Mouse (Mus musculus): ENCODE data around the gene Mug1. TPM values are rescaled to one million over a fixed set of nuclear protein-coding genes. Genes with fewer than 3 reads are reported as not detected.
"Not testable (repeated sequence)": the region's sequence is repeated elsewhere in the genome, so short reads cannot be mapped to it uniquely, and the experiment has no call there.

Mug1 gene
- not detected in 2 replicates for polyA plus RNA-seq (2014; fragmentation: Nextera tagmentation; extraction: Ambion mirVana)

DNA sequence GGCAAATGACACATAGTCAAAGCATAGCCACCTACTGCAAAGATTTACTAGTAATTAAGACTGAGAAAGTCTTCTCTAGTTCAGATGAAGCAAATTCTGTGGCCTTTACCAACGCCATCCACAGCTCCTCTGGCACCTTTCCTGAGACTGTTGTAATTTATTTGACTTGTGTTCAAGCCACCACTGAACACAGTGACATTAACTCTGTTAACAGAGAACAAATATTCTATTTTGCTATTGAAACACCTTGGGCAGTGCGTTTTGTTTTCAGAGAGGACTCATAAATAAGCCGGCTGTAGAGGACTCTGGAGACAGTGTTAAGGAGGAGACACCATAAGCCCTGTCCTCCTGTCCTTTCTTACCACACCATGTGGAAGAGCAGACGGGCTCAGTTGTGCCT is at the start of gene Mug1:
Gene Mug1 (plus strand): TSS at position 271 of the 400 bp plus-strand sequence.
- H3K9ac ChIP-seq (replicated peaks; ENCODE audit: low read length); H3K9me3 ChIP-seq (replicated peaks; ENCODE audit: control insufficient read depth, low read length); H3K27ac ChIP-seq (replicated peaks; ENCODE audit: low read depth, low read length); H3K36me3 ChIP-seq (replicated peaks; ENCODE audit: control insufficient read depth, insufficient read depth, low read depth, low read length); H3K4me1 ChIP-seq (ENCODE audit: control insufficient read depth, insufficient read depth, low read length); H3K4me2 ChIP-seq (ENCODE audit: low read depth, low read length); H3K4me3 ChIP-seq (ENCODE audit: low read depth, low read length); ATAC-seq (replicated peaks; ENCODE audit: insufficient number of reproducible peaks, low FRiP score, low TSS enrichment, low read depth); H3K27me3 ChIP-seq (ENCODE audit: control insufficient read depth, insufficient read depth, low read length); DNase-seq (ENCODE audit: low spot score): not testable (repeated sequence)
- WGBS, result 84% methylated on average over 4 of the region's 4 CpGs

DNA sequence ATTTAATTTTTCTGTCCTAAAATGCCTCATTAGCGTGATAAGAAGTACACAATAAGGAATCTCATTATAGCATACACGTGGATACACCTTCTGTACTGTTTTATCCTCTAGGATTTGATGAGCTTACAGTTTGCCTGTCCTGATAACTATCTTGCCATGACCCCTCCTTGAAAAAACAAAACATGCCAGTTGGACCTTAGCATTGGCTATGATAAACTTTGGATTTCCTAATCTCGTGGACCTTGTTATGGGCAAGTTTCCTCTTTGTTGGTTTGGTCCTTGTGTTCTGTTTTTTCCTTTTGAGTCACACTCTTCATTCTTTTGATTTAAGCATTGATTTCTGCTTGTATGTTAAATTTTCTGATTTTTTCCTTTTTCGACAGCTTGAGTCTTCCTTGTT is 10.3 kb upstream of the Mug1 start:
- 74% methylated on average over 4 of the region's 4 CpGs for WGBS
- H3K4me3 ChIP-seq (ENCODE audit: low read depth, low read length), result no peak overlapping the region
- no peak overlapping the region for H3K27ac ChIP-seq (replicated peaks; ENCODE audit: low read depth, low read length)
- H3K9me3 ChIP-seq (replicated peaks; ENCODE audit: control insufficient read depth, low read length), result no peaks in the 10 kb centered on the region
- no peak for DNase-seq (ENCODE audit: low spot score)
- no peak overlapping the region for H3K4me2 ChIP-seq (ENCODE audit: low read depth, low read length)
- no peak for ATAC-seq (replicated peaks; ENCODE audit: insufficient number of reproducible peaks, low FRiP score, low TSS enrichment, low read depth)
- H3K9ac ChIP-seq (replicated peaks; ENCODE audit: low read length), result no peak overlapping the region
- no peaks in the 10 kb centered on the region for H3K4me1 ChIP-seq (ENCODE audit: control insufficient read depth, insufficient read depth, low read length)
- no peaks in the 10 kb centered on the region for H3K36me3 ChIP-seq (replicated peaks; ENCODE audit: control insufficient read depth, insufficient read depth, low read depth, low read length)
- H3K27me3 ChIP-seq (ENCODE audit: control insufficient read depth, insufficient read depth, low read length), result no peaks in the 10 kb centered on the region

DNA sequence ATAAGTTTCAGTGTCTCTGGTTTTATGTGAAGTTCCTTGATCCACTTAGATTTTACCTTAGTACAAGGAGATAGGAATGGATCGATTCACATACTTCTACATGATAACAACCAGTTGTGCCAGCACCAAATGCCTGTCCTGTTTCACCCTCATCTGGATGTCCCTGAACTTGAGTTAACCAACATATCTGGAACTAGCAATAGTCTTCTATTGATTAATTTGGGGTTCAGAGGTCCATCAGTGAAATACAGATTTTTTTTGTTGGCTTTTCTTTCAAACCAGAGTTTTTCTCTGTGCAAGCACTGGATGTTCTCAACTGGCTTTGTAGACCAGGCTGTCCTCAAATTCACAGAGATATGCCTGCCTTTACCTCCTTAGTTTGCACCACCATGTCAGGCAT is 2.0 kb upstream of the Mug1 start:
- no peaks in the 10 kb centered on the region for H3K36me3 ChIP-seq (replicated peaks; ENCODE audit: control insufficient read depth, insufficient read depth, low read depth, low read length)
- H3K9ac ChIP-seq (replicated peaks; ENCODE audit: low read length), result no peak overlapping the region
- H3K4me3 ChIP-seq (ENCODE audit: low read depth, low read length), result no peak overlapping the region
- no peaks in the 10 kb centered on the region for H3K9me3 ChIP-seq (replicated peaks; ENCODE audit: control insufficient read depth, low read length)
- H3K27me3 ChIP-seq (ENCODE audit: control insufficient read depth, insufficient read depth, low read length), result no peaks in the 10 kb centered on the region
- no peak overlapping the region for H3K27ac ChIP-seq (replicated peaks; ENCODE audit: low read depth, low read length)
- ATAC-seq (replicated peaks; ENCODE audit: insufficient number of reproducible peaks, low FRiP score, low TSS enrichment, low read depth), result no peak
- 93% methylated on average over 1 of the region's 1 CpGs for WGBS
- no peaks in the 10 kb centered on the region for H3K4me1 ChIP-seq (ENCODE audit: control insufficient read depth, insufficient read depth, low read length)
- DNase-seq (ENCODE audit: low spot score), result no peak
- no peak overlapping the region for H3K4me2 ChIP-seq (ENCODE audit: low read depth, low read length)

DNA sequence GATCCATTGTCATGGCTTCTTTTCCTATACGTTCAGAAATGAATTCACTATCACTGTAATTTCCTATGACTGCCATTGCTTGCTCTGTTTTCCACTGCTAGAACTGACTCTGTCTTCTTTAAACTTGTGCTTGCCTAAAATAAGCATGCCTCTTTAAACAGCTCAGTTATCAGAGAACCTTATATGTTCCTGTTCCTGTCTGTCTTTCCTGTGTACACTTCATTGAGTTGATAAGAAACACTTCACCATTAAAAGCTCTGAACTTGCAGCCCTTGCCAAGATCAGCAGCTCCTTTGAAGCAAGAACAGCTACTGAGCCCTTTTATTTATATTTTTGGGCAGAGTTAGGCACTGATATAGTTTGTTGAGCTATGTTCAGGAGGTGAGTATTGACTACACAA is 10.0 kb downstream of the Mug1 start:
- ATAC-seq (replicated peaks; ENCODE audit: insufficient number of reproducible peaks, low FRiP score, low TSS enrichment, low read depth) (no peak), DNase-seq (ENCODE audit: low spot score) (no peak)
- Histone ChIP-seq H3K27ac (replicated peaks; ENCODE audit: low read depth, low read length) (no peak overlapping the region), H3K9ac (replicated peaks; ENCODE audit: low read length) (no peak overlapping the region), H3K4me1 (ENCODE audit: control insufficient read depth, insufficient read depth, low read length) (no peaks in the 10 kb centered on the region), H3K4me2 (ENCODE audit: low read depth, low read length) (no peak overlapping the region), H3K27me3 (ENCODE audit: control insufficient read depth, insufficient read depth, low read length) (no peaks in the 10 kb centered on the region), H3K36me3 (replicated peaks; ENCODE audit: control insufficient read depth, insufficient read depth, low read depth, low read length) (no peaks in the 10 kb centered on the region), H3K9me3 (replicated peaks; ENCODE audit: control insufficient read depth, low read length) (no peaks in the 10 kb centered on the region), H3K4me3 (ENCODE audit: low read depth, low read length) (no peak overlapping the region)
- 43% methylated on average over 1 of the region's 1 CpGs for WGBS

Other genes with a start within 250 kb of the Mug1 start
- gene A2m, start 203.2 kb upstream of the Mug1 start, polyA plus RNA-seq (2014; fragmentation: Nextera tagmentation; extraction: Ambion mirVana), result 1.6 and 2.6 TPM in 2 replicates
- gene Gm7298, start 105.6 kb upstream of the Mug1 start, polyA plus RNA-seq (2014; fragmentation: Nextera tagmentation; extraction: Ambion mirVana), result not detected in 2 replicates
- gene Mug2, start 168.2 kb downstream of the Mug1 start, polyA plus RNA-seq (2014; fragmentation: Nextera tagmentation; extraction: Ambion mirVana), result not detected in 2 replicates